Mouse (Mus musculus) megakaryocyte-erythroid progenitor cell, adult 5-6 weeks (primary cell): ENCODE measurements at regions not wholly inside any gene's neighbourhood (a gene's known extent, or its start where the extent isn't known, plus 50 kb on each side); places are given as distances from the start of the nearest gene placed in this dataset.

Experiments used
- ATAC-seq: replicated peaks from 2 replicates; pipeline ENCODE4 v1.8.0; 2016; ENCODE audit warnings: mild to moderate bottlenecking, inconsistent platforms; ENCODE audit not compliant: severe bottlenecking, poor library complexity, low FRiP score, low TSS enrichment

- no peak for ATAC-seq
Measured at GRCm38 (mm10) chr8:128024774-128025222, 333.6 kb upstream of the Nrp1 start.

- ATAC-seq: no peak
Measured at GRCm38 (mm10) chr8:128025251-128025856, 333.1 kb upstream of the Nrp1 start.

GRCm38 (mm10) chr8:128026981-128027380, 331.4 kb upstream of the Nrp1 start:
- ATAC-seq: no peak

- ATAC-seq: no peak
Measured at GRCm38 (mm10) chr8:128030335-128031280, 327.8 kb upstream of the Nrp1 start.

GRCm38 (mm10) chr8:128034127-128034526, 324.3 kb upstream of the Nrp1 start:
- ATAC-seq: no peak; the same call in 1 of the 2 replicates

- ATAC-seq: no peak
Measured at GRCm38 (mm10) chr8:128035672-128036071, 322.7 kb upstream of the Nrp1 start.

- ATAC-seq: no peak
Measured at GRCm38 (mm10) chr8:128039341-128040064, 318.9 kb upstream of the Nrp1 start.

- ATAC-seq: no peak
Measured at GRCm38 (mm10) chr8:128042877-128043276, 315.5 kb upstream of the Nrp1 start.

- ATAC-seq: no peak
Measured at GRCm38 (mm10) chr8:128043392-128043791, 315.0 kb upstream of the Nrp1 start.

- ATAC-seq: no peak
Measured at GRCm38 (mm10) chr8:128056251-128056650, 302.2 kb upstream of the Nrp1 start.

GRCm38 (mm10) chr8:128057845-128058244, 300.6 kb upstream of the Nrp1 start:
- ATAC-seq: no peak

GRCm38 (mm10) chr8:128059817-128060216, 298.6 kb upstream of the Nrp1 start:
- no peak for ATAC-seq

- ATAC-seq: no peak
Measured at GRCm38 (mm10) chr8:128064211-128064610, 294.2 kb upstream of the Nrp1 start.

GRCm38 (mm10) chr8:128065127-128065526, 293.3 kb upstream of the Nrp1 start:
- ATAC-seq: no peak

- ATAC-seq: no peak
Measured at GRCm38 (mm10) chr8:128065964-128066680, 292.3 kb upstream of the Nrp1 start.

- ATAC-seq: no peak
Measured at GRCm38 (mm10) chr8:128069749-128070148, 288.7 kb upstream of the Nrp1 start.

- no peak for ATAC-seq
Measured at GRCm38 (mm10) chr8:128075566-128075965, 282.8 kb upstream of the Nrp1 start.

GRCm38 (mm10) chr8:128076226-128076625, 282.2 kb upstream of the Nrp1 start:
- ATAC-seq: no peak

- no peak for ATAC-seq
Measured at GRCm38 (mm10) chr8:128078740-128079139, 279.7 kb upstream of the Nrp1 start.
